Mouse (Mus musculus): Measurements from ENCODE around the gene Cdipt. TPM values are rescaled to one million over a fixed set of nuclear protein-coding genes. Genes with fewer than 3 reads are reported as not detected.
A peak's percentile ranks its signal among the peaks of the same experiment; 100 is the strongest.

Cdipt gene
- polyA plus RNA-seq, 1 experiment from 2014 or later, result 71.8 TPM

- Histone ChIP-seq H3K4me3 (ENCODE audit: inconsistent target) (no peak overlapping the region), H3K36me3 (ENCODE audit: inconsistent target) (peaks cover 45% of the 10 kb centered on the region), H3K79me2 (ENCODE audit: inconsistent target) (no peaks in the 10 kb centered on the region), H3K27ac (no peak overlapping the region)
- 90% methylated on average over 10 of the region's 10 CpGs for WGBS (ENCODE audit: missing documents)
Measured at GRCm38 (mm10) chr7:126984667-126985444, 9.1 kb downstream of the Cdipt start.

- no peak overlapping the region for H3K27ac ChIP-seq
- WGBS (ENCODE audit: missing documents), result 76% methylated on average over 7 of the region's 9 CpGs
- H3K36me3 ChIP-seq (ENCODE audit: inconsistent target), result peaks cover 48% of the 10 kb centered on the region
- H3K79me2 ChIP-seq (ENCODE audit: inconsistent target), result no peaks in the 10 kb centered on the region
- H3K4me3 ChIP-seq (ENCODE audit: inconsistent target), result no peak overlapping the region
Measured at GRCm38 (mm10) chr7:126986319-126986718, 10.6 kb downstream of the Cdipt start.

- H3K36me3 ChIP-seq (ENCODE audit: inconsistent target), result peaks cover 69% of the 10 kb centered on the region
- no peak overlapping the region for H3K27ac ChIP-seq
- 86% methylated on average over 8 of the region's 8 CpGs for WGBS (ENCODE audit: missing documents)
- H3K79me2 ChIP-seq (ENCODE audit: inconsistent target), result no peaks in the 10 kb centered on the region
- H3K4me3 ChIP-seq (ENCODE audit: inconsistent target), result no peak overlapping the region
Measured at GRCm38 (mm10) chr7:126988816-126989215, 13.1 kb downstream of the Cdipt start.

- Histone ChIP-seq H3K4me3 (ENCODE audit: inconsistent target) (no peak overlapping the region), H3K36me3 (ENCODE audit: inconsistent target) (peaks cover 91% of the 10 kb centered on the region), H3K27ac (no peak overlapping the region), H3K79me2 (ENCODE audit: inconsistent target) (no peaks in the 10 kb centered on the region)
- 89% methylated on average over 4 of the region's 4 CpGs for WGBS (ENCODE audit: missing documents)
Measured at GRCm38 (mm10) chr7:126996449-126996848, 20.7 kb downstream of the Cdipt start.

- no peak overlapping the region for H3K4me3 ChIP-seq (ENCODE audit: inconsistent target)
Measured at GRCm38 (mm10) chr7:126999568-126999967, 23.9 kb downstream of the Cdipt start.

GRCm38 (mm10) chr7:127003620-127004019 is 27.9 kb downstream of the Cdipt start:
- Histone ChIP-seq H3K36me3 (ENCODE audit: inconsistent target) (peaks cover 30% of the 10 kb centered on the region), H3K4me3 (ENCODE audit: inconsistent target) (no peak overlapping the region), H3K79me2 (ENCODE audit: inconsistent target) (peaks cover 64% of the 10 kb centered on the region), H3K27ac (no peak overlapping the region)
- 96% methylated on average over 5 of the region's 5 CpGs for WGBS (ENCODE audit: missing documents)

More at GRCm38 (mm10) chr7:126999568-126999967, 23.9 kb downstream of the Cdipt start:
- WGBS (ENCODE audit: missing documents), result 79% methylated on average over 10 of the region's 10 CpGs
- Histone ChIP-seq H3K27ac (no peak overlapping the region), H3K36me3 (ENCODE audit: inconsistent target) (peaks cover 67% of the 10 kb centered on the region), H3K79me2 (ENCODE audit: inconsistent target) (peaks cover 24% of the 10 kb centered on the region)

- 88% methylated on average over 4 of the region's 4 CpGs for WGBS (ENCODE audit: missing documents)
- Histone ChIP-seq H3K79me2 (ENCODE audit: inconsistent target) (peaks cover 71% of the 10 kb centered on the region), H3K4me3 (ENCODE audit: inconsistent target) (no peak overlapping the region), H3K27ac (no peak overlapping the region), H3K36me3 (ENCODE audit: inconsistent target) (peaks cover 23% of the 10 kb centered on the region)
Measured at GRCm38 (mm10) chr7:127004122-127004875, 28.6 kb downstream of the Cdipt start.

- no peaks in the 10 kb centered on the region for H3K36me3 ChIP-seq (ENCODE audit: inconsistent target)
- no peak overlapping the region for H3K4me3 ChIP-seq (ENCODE audit: inconsistent target)
- H3K79me2 ChIP-seq (ENCODE audit: inconsistent target), result peaks cover 100% of the 10 kb centered on the region
- peak overlapping the region; percentile 93; the same call in 1 of the 2 replicates for H3K27ac ChIP-seq
- 91% methylated on average over 6 of the region's 6 CpGs for whole genome bisulfite sequencing (ENCODE audit: missing documents)
Measured at GRCm38 (mm10) chr7:127007313-127008024, 31.8 kb downstream of the Cdipt start.

- Histone ChIP-seq H3K27ac (peak overlapping the region; percentile 93), H3K36me3 (ENCODE audit: inconsistent target) (no peaks in the 10 kb centered on the region), H3K79me2 (ENCODE audit: inconsistent target) (peaks cover 100% of the 10 kb centered on the region), H3K4me3 (ENCODE audit: inconsistent target) (peak overlapping the region; percentile 4; the same call in 1 of the 2 replicates)
- WGBS (ENCODE audit: missing documents), result 15% methylated on average over 8 of the region's 9 CpGs
Measured at GRCm38 (mm10) chr7:127008239-127009019, 32.7 kb downstream of the Cdipt start.

GRCm38 (mm10) chr7:127009307-127010085 is 33.8 kb downstream of the Cdipt start:
- Histone ChIP-seq H3K4me3 (ENCODE audit: inconsistent target) (no peak overlapping the region), H3K36me3 (ENCODE audit: inconsistent target) (no peaks in the 10 kb centered on the region), H3K79me2 (ENCODE audit: inconsistent target) (peaks cover 100% of the 10 kb centered on the region), H3K27ac (peak overlapping the region; percentile 93)
- 70% methylated on average over 17 of the region's 17 CpGs for WGBS (ENCODE audit: missing documents)

GRCm38 (mm10) chr7:127011051-127011450 is 35.3 kb downstream of the Cdipt start:
- Histone ChIP-seq H3K27ac (peak overlapping the region; percentile 19), H3K79me2 (ENCODE audit: inconsistent target) (peaks cover 100% of the 10 kb centered on the region), H3K4me3 (ENCODE audit: inconsistent target) (no peak overlapping the region), H3K36me3 (ENCODE audit: inconsistent target) (no peaks in the 10 kb centered on the region)
- WGBS (ENCODE audit: missing documents), result 79% methylated on average over 2 of the region's 2 CpGs

- no peak overlapping the region for H3K27ac ChIP-seq
- H3K79me2 ChIP-seq (ENCODE audit: inconsistent target), result peaks cover 93% of the 10 kb centered on the region
- WGBS (ENCODE audit: missing documents), result 80% methylated on average over 2 of the region's 2 CpGs
- no peaks in the 10 kb centered on the region for H3K36me3 ChIP-seq (ENCODE audit: inconsistent target)
- H3K4me3 ChIP-seq (ENCODE audit: inconsistent target), result no peak overlapping the region
Measured at GRCm38 (mm10) chr7:127011717-127012116, 36.0 kb downstream of the Cdipt start.

GRCm38 (mm10) chr7:127012374-127012773 is 36.7 kb downstream of the Cdipt start:
- Histone ChIP-seq H3K79me2 (ENCODE audit: inconsistent target) (peaks cover 87% of the 10 kb centered on the region), H3K4me3 (ENCODE audit: inconsistent target) (no peak overlapping the region), H3K27ac (no peak overlapping the region), H3K36me3 (ENCODE audit: inconsistent target) (no peaks in the 10 kb centered on the region)
- WGBS (ENCODE audit: missing documents), result 97% methylated on average over 6 of the region's 6 CpGs

Data from macrophage (primary cell).